Mouse (Mus musculus) spleen, embryonic (tissue): ENCODE data around the gene D5Ertd579e.

Experiments used
- CTCF ChIA-PET: fragments of 350-600 bp; sonication (Branson Sonifier 250); formaldehyde crosslinking; loops from one replicate; lab custom pipeline; 2022; lab: Charles Lee

Gene D5Ertd579e

GRCm38 (mm10) chr5:36573354-36573753 is 122.5 kb downstream of the D5Ertd579e start:
- CTCF ChIA-PET = interaction anchor here (0.6 kb wide), 2 partner anchors 17 to 179 kb away, joined by 3 to 8 read pairs; no protein-coding TSS in a partner anchor

GRCm38 (mm10) chr5:36571371-36571770 is 124.5 kb downstream of the D5Ertd579e start:
- CTCF ChIA-PET = no interaction called here

GRCm38 (mm10) chr5:36570546-36571245 is 125.1 kb downstream of the D5Ertd579e start:
- CTCF ChIA-PET = no interaction called here

GRCm38 (mm10) chr5:36570098-36570497 is 125.7 kb downstream of the D5Ertd579e start:
- CTCF ChIA-PET = no interaction called here

GRCm38 (mm10) chr5:36568118-36568517 is 127.7 kb downstream of the D5Ertd579e start:
- CTCF ChIA-PET = no interaction called here

- CTCF ChIA-PET = no interaction called here
These were observed 128.2 kb downstream of the D5Ertd579e start for GRCm38 (mm10) chr5:36567627-36568026.

GRCm38 (mm10) chr5:36564530-36564929 is 131.3 kb downstream of the D5Ertd579e start:
- CTCF ChIA-PET = no interaction called here

GRCm38 (mm10) chr5:36563741-36564140 is 132.1 kb downstream of the D5Ertd579e start:
- CTCF ChIA-PET = no interaction called here

- CTCF ChIA-PET = interaction anchor here (1.1 kb wide), 1 partner anchor 77 kb away, joined by 8 read pairs; no protein-coding TSS in a partner anchor
These were observed 132.9 kb downstream of the D5Ertd579e start for GRCm38 (mm10) chr5:36562791-36563445.

- CTCF ChIA-PET = interaction anchor here (0.7 kb wide), 1 partner anchor 97 kb away, joined by 4 read pairs; the partner anchor contains the start of gene Grpel1
These were observed 134.3 kb downstream of the D5Ertd579e start for GRCm38 (mm10) chr5:36561509-36561908.

GRCm38 (mm10) chr5:36560490-36560889 is 135.3 kb downstream of the D5Ertd579e start:
- CTCF ChIA-PET = no interaction called here

GRCm38 (mm10) chr5:36559510-36560235 is 136.2 kb downstream of the D5Ertd579e start:
- CTCF ChIA-PET = interaction anchor here (0.5 kb wide), 1 partner anchor 111 kb away, joined by 5 read pairs; no protein-coding TSS in a partner anchor

GRCm38 (mm10) chr5:36559106-36559505 is 136.7 kb downstream of the D5Ertd579e start:
- CTCF ChIA-PET = interaction anchor here (0.5 kb wide), 1 partner anchor 112 kb away, joined by 5 read pairs; no protein-coding TSS in a partner anchor

GRCm38 (mm10) chr5:36558526-36558925 is 137.3 kb downstream of the D5Ertd579e start:
- CTCF ChIA-PET = no interaction called here

GRCm38 (mm10) chr5:36557584-36558308 is 138.1 kb downstream of the D5Ertd579e start:
- CTCF ChIA-PET = no interaction called here

GRCm38 (mm10) chr5:36556906-36557305 is 138.9 kb downstream of the D5Ertd579e start:
- CTCF ChIA-PET = interaction anchor here (0.6 kb wide), 1 partner anchor 17 kb away, joined by 3 read pairs; no protein-coding TSS in a partner anchor

GRCm38 (mm10) chr5:36556289-36556688 is 139.5 kb downstream of the D5Ertd579e start:
- CTCF ChIA-PET = no interaction called here

- CTCF ChIA-PET = no interaction called here
These were observed 141.3 kb downstream of the D5Ertd579e start for GRCm38 (mm10) chr5:36554496-36554895.

GRCm38 (mm10) chr5:36553886-36554285 is 141.9 kb downstream of the D5Ertd579e start:
- CTCF ChIA-PET = no interaction called here

- CTCF ChIA-PET = no interaction called here
These were observed 142.7 kb downstream of the D5Ertd579e start for GRCm38 (mm10) chr5:36553056-36553606.

- CTCF ChIA-PET = no interaction called here
These were observed 143.4 kb downstream of the D5Ertd579e start for GRCm38 (mm10) chr5:36552391-36552790.
